Mouse (Mus musculus): ENCODE data around the gene Lrp8. TPM values are rescaled to one million over a fixed set of nuclear protein-coding genes. Genes with fewer than 3 reads are reported as not detected.

Gene Lrp8
- polyA plus RNA-seq, 1 experiment from 2014 or later: 0.99 TPM

- peak overlapping the region; percentile 81 for H3K27ac ChIP-seq (ENCODE audit: low read length)
- ATAC-seq: peak; percentile 98
- peak overlapping the region; percentile 72 for H3K4me3 ChIP-seq (ENCODE audit: low read length)
- peak overlapping the region; percentile 71 for H3K9ac ChIP-seq (ENCODE audit: low read depth, low read length)
- H3K27me3 ChIP-seq (replicated peaks; ENCODE audit: control insufficient read depth, insufficient read depth, low read length): no peaks in the 10 kb centered on the region
- H3K9me3 ChIP-seq (ENCODE audit: control insufficient read depth, low read length): no peaks in the 10 kb centered on the region
- peaks cover 23% of the 10 kb centered on the region for H3K4me1 ChIP-seq (ENCODE audit: control insufficient read depth, insufficient read depth, low read length)
- H3K4me2 ChIP-seq (ENCODE audit: low read depth, low read length): peak overlapping the region; percentile 99
- WGBS: under 1% methylated on average over 44 of the region's 46 CpGs
- H3K36me3 ChIP-seq (ENCODE audit: control insufficient read depth, insufficient read depth, low read length): no peaks in the 10 kb centered on the region
Observed at GRCm38 (mm10) chr4:107803351-107804106, 1.5 kb downstream of the Lrp8 start.

- H3K27me3 ChIP-seq (replicated peaks; ENCODE audit: control insufficient read depth, insufficient read depth, low read length): no peaks in the 10 kb centered on the region
- H3K9ac ChIP-seq (ENCODE audit: low read depth, low read length): no peak overlapping the region
- WGBS: 87% methylated on average over 3 of the region's 3 CpGs
- H3K9me3 ChIP-seq (ENCODE audit: control insufficient read depth, low read length): no peaks in the 10 kb centered on the region
- peaks cover 23% of the 10 kb centered on the region for H3K4me1 ChIP-seq (ENCODE audit: control insufficient read depth, insufficient read depth, low read length)
- no peak for ATAC-seq
- no peak overlapping the region for H3K4me2 ChIP-seq (ENCODE audit: low read depth, low read length)
- H3K36me3 ChIP-seq (ENCODE audit: control insufficient read depth, insufficient read depth, low read length): no peaks in the 10 kb centered on the region
- H3K27ac ChIP-seq (ENCODE audit: low read length): no peak overlapping the region
- no peak overlapping the region for H3K4me3 ChIP-seq (ENCODE audit: low read length)
Observed at GRCm38 (mm10) chr4:107805491-107805890, 3.4 kb downstream of the Lrp8 start.

DNA sequence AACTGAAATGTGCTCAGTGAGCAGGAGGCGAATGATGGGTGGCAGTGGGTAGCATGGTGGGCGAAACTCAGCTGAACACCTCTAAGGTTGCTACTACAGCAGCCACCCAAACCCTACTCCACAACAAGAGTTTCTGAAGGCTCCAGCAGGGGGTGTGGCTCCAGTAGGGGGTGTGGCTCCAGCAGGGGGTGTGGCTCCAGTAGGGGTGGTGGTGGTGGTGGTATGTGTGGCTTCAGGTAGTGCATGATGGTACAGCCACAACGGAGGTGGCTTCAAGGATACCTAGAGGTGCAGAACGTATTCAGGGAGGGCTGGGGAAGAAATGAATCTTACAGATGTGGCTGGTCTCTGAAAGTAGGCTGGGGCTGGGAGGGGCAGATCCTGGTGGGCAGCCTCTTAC is 5.7 kb downstream of the Lrp8 start:
- Histone ChIP-seq H3K27me3 (replicated peaks; ENCODE audit: control insufficient read depth, insufficient read depth, low read length) (no peaks in the 10 kb centered on the region), H3K9me3 (ENCODE audit: control insufficient read depth, low read length) (no peaks in the 10 kb centered on the region), H3K4me3 (ENCODE audit: low read length) (no peak overlapping the region), H3K4me2 (ENCODE audit: low read depth, low read length) (no peak overlapping the region), H3K4me1 (ENCODE audit: control insufficient read depth, insufficient read depth, low read length) (peaks cover 13% of the 10 kb centered on the region), H3K9ac (ENCODE audit: low read depth, low read length) (no peak overlapping the region), H3K27ac (ENCODE audit: low read length) (no peak overlapping the region), H3K36me3 (ENCODE audit: control insufficient read depth, insufficient read depth, low read length) (no peaks in the 10 kb centered on the region)
- WGBS: 80% methylated on average over 4 of the region's 4 CpGs
- no peak for ATAC-seq

DNA sequence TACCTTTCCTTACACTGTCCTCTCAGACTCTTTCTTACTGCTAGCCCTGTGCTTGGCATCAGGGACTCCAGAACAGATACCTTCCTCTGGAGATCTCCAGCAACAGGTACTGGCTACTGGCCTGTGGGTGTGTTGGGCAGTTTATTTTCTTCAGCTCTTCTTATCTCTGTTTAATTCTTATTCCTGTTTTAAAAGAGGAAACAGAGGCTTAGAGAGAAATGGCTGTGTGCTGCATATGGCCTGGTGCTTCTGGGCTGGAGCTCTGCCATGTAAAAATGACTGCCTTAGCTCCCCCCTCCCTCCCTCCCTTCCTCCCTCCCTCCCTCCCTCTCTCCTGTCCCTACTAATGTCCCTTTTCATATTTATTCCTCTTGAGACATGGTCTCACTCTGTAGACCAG is 6.6 kb downstream of the Lrp8 start:
- no peaks in the 10 kb centered on the region for H3K27me3 ChIP-seq (replicated peaks; ENCODE audit: control insufficient read depth, insufficient read depth, low read length)
- no peak overlapping the region for H3K4me2 ChIP-seq (ENCODE audit: low read depth, low read length)
- ATAC-seq: no peak
- no peaks in the 10 kb centered on the region for H3K36me3 ChIP-seq (ENCODE audit: control insufficient read depth, insufficient read depth, low read length)
- peaks cover 5% of the 10 kb centered on the region for H3K4me1 ChIP-seq (ENCODE audit: control insufficient read depth, insufficient read depth, low read length)
- H3K9me3 ChIP-seq (ENCODE audit: control insufficient read depth, low read length): no peaks in the 10 kb centered on the region
- no peak overlapping the region for H3K9ac ChIP-seq (ENCODE audit: low read depth, low read length)
- no peak overlapping the region for H3K27ac ChIP-seq (ENCODE audit: low read length)
- no peak overlapping the region for H3K4me3 ChIP-seq (ENCODE audit: low read length)

DNA sequence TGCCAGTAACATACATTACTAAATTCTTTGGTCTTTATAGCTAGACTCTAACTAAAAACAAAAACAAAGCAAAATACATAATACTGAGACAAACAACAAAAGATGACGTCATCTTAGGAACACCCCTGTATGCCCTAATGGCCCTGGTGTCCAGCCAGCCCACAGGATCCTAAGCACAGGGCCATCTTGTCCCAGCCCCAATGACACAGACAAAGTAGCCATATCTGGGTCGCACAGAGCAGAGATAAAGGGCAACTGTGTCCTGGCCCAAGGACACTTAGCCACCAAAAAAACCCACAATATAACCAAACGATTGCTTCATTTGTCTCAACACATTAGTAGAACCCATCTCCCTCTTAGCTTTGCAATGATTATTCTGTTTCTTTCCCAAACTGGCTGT is 8.9 kb downstream of the Lrp8 start:
- Histone ChIP-seq H3K4me2 (ENCODE audit: low read depth, low read length) (no peak overlapping the region), H3K4me3 (ENCODE audit: low read length) (no peak overlapping the region), H3K4me1 (ENCODE audit: control insufficient read depth, insufficient read depth, low read length) (no peaks in the 10 kb centered on the region), H3K27me3 (replicated peaks; ENCODE audit: control insufficient read depth, insufficient read depth, low read length) (no peaks in the 10 kb centered on the region), H3K9ac (ENCODE audit: low read depth, low read length) (no peak overlapping the region), H3K9me3 (ENCODE audit: control insufficient read depth, low read length) (no peaks in the 10 kb centered on the region), H3K27ac (ENCODE audit: low read length) (no peak overlapping the region), H3K36me3 (ENCODE audit: control insufficient read depth, insufficient read depth, low read length) (no peaks in the 10 kb centered on the region)
- ATAC-seq: no peak
- WGBS: 87% methylated on average over 3 of the region's 3 CpGs

GRCm38 (mm10) chr4:107811716-107812330 is 9.8 kb downstream of the Lrp8 start:
- Histone ChIP-seq H3K9ac (ENCODE audit: low read depth, low read length) (no peak overlapping the region), H3K4me2 (ENCODE audit: low read depth, low read length) (no peak overlapping the region), H3K4me3 (ENCODE audit: low read length) (no peak overlapping the region), H3K9me3 (ENCODE audit: control insufficient read depth, low read length) (no peaks in the 10 kb centered on the region), H3K4me1 (ENCODE audit: control insufficient read depth, insufficient read depth, low read length) (no peaks in the 10 kb centered on the region), H3K27ac (ENCODE audit: low read length) (no peak overlapping the region), H3K36me3 (ENCODE audit: control insufficient read depth, insufficient read depth, low read length) (no peaks in the 10 kb centered on the region), H3K27me3 (replicated peaks; ENCODE audit: control insufficient read depth, insufficient read depth, low read length) (no peaks in the 10 kb centered on the region)
- no peak for ATAC-seq
- 58% methylated on average over 10 of the region's 10 CpGs for WGBS

- H3K4me2 ChIP-seq (ENCODE audit: low read depth, low read length): no peak overlapping the region
- H3K36me3 ChIP-seq (ENCODE audit: control insufficient read depth, insufficient read depth, low read length): no peaks in the 10 kb centered on the region
- 86% methylated on average over 6 of the region's 6 CpGs for WGBS
- H3K4me1 ChIP-seq (ENCODE audit: control insufficient read depth, insufficient read depth, low read length): no peaks in the 10 kb centered on the region
- H3K4me3 ChIP-seq (ENCODE audit: low read length): no peak overlapping the region
- no peak overlapping the region for H3K27ac ChIP-seq (ENCODE audit: low read length)
- no peak overlapping the region for H3K9ac ChIP-seq (ENCODE audit: low read depth, low read length)
- H3K9me3 ChIP-seq (ENCODE audit: control insufficient read depth, low read length): no peaks in the 10 kb centered on the region
- no peaks in the 10 kb centered on the region for H3K27me3 ChIP-seq (replicated peaks; ENCODE audit: control insufficient read depth, insufficient read depth, low read length)
- ATAC-seq: no peak
Observed at GRCm38 (mm10) chr4:107812336-107812735, 10.3 kb downstream of the Lrp8 start.

DNA sequence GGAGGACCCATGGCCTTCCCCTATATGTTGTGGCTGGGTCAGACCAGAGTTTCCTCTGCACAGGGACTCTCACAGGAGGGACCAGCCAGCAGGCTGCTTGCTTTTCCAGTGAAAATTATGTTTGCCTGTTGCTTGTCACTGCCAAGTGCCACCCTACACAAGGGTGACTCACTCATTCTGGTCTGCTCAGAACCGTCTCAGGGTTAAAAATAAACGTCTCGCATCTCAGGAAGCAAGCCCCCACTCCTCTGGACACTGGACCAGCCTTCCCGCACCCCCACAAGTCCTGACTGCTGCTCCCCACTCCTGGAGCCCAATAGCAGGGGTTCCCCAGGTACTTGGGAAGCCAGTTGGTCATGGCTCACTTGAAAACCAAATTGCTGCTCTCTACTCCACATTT is 14.4 kb downstream of the Lrp8 start:
- Histone ChIP-seq H3K36me3 (ENCODE audit: control insufficient read depth, insufficient read depth, low read length) (no peaks in the 10 kb centered on the region), H3K9ac (ENCODE audit: low read depth, low read length) (no peak overlapping the region), H3K4me1 (ENCODE audit: control insufficient read depth, insufficient read depth, low read length) (no peaks in the 10 kb centered on the region), H3K27me3 (replicated peaks; ENCODE audit: control insufficient read depth, insufficient read depth, low read length) (no peaks in the 10 kb centered on the region), H3K4me2 (ENCODE audit: low read depth, low read length) (no peak overlapping the region), H3K9me3 (ENCODE audit: control insufficient read depth, low read length) (no peaks in the 10 kb centered on the region), H3K27ac (ENCODE audit: low read length) (no peak overlapping the region), H3K4me3 (ENCODE audit: low read length) (no peak overlapping the region)
- 77% methylated on average over 4 of the region's 4 CpGs for WGBS
- ATAC-seq: no peak

- no peak overlapping the region for H3K4me3 ChIP-seq (ENCODE audit: low read length)
- ATAC-seq: no peak
- H3K9me3 ChIP-seq (ENCODE audit: control insufficient read depth, low read length): no peaks in the 10 kb centered on the region
- WGBS: 53% methylated on average over 6 of the region's 6 CpGs
- no peak overlapping the region for H3K4me2 ChIP-seq (ENCODE audit: low read depth, low read length)
- no peaks in the 10 kb centered on the region for H3K4me1 ChIP-seq (ENCODE audit: control insufficient read depth, insufficient read depth, low read length)
- H3K27me3 ChIP-seq (replicated peaks; ENCODE audit: control insufficient read depth, insufficient read depth, low read length): no peaks in the 10 kb centered on the region
- H3K27ac ChIP-seq (ENCODE audit: low read length): no peak overlapping the region
- H3K36me3 ChIP-seq (ENCODE audit: control insufficient read depth, insufficient read depth, low read length): no peaks in the 10 kb centered on the region
- peak overlapping the region; percentile 12; the same call in 1 of the 2 replicates for H3K9ac ChIP-seq (ENCODE audit: low read depth, low read length)
Observed at GRCm38 (mm10) chr4:107817463-107817862, 15.4 kb downstream of the Lrp8 start.

Data from intestine, embryonic 16.5 days (tissue).